Mouse (Mus musculus): ENCODE data around the gene Primpol.
A peak's percentile ranks its signal among the peaks of the same experiment; 100 is the strongest.
"Not testable (repeated sequence)": the region's sequence is repeated elsewhere in the genome, so short reads cannot be mapped to it uniquely, and the experiment has no call there.

Primpol gene

GRCm38 (mm10) chr8:46603587-46603986, 13.4 kb downstream of the Primpol start:
- DNase-seq (ENCODE audit: low read depth, low spot score): no peak

GRCm38 (mm10) chr8:46600959-46601707, 15.9 kb downstream of the Primpol start:
- no peak for DNase-seq (ENCODE audit: low read depth, low spot score)

- no peak for DNase-seq (ENCODE audit: low read depth, low spot score)
Measured at GRCm38 (mm10) chr8:46599314-46599904, 17.6 kb downstream of the Primpol start.

- no peak for DNase-seq (ENCODE audit: low read depth, low spot score)
Measured at GRCm38 (mm10) chr8:46598753-46599152, 18.3 kb downstream of the Primpol start.

- DNase-seq (ENCODE audit: low read depth, low spot score): no peak
Measured at GRCm38 (mm10) chr8:46598114-46598513, 18.9 kb downstream of the Primpol start.

GRCm38 (mm10) chr8:46597411-46597810, 19.6 kb downstream of the Primpol start:
- no peak for DNase-seq (ENCODE audit: low read depth, low spot score)

GRCm38 (mm10) chr8:46596530-46596929, 20.5 kb downstream of the Primpol start:
- DNase-seq (ENCODE audit: low read depth, low spot score): no peak

DNA sequence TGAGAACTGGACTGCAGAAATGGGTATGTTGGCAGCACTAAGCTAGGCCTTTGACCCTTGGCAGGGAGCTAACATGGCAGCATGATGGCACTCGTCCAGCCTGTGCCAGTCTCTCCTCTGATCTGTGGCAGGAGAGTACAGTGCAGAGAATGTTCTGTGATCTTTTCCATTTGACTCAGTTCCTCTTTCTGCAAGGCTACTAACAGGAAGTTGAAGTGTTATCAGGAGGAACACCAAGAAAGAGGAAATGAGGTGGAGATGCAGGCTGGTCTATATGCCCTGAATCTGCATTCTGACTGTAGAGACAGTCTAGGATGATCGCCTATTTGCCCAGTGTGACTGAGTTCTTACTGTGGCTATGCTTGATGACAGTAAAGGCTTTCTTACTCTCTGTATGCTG, 21.4 kb downstream of the Primpol start:
- DNase-seq (ENCODE audit: low read depth, low spot score): peak; percentile 43

DNA sequence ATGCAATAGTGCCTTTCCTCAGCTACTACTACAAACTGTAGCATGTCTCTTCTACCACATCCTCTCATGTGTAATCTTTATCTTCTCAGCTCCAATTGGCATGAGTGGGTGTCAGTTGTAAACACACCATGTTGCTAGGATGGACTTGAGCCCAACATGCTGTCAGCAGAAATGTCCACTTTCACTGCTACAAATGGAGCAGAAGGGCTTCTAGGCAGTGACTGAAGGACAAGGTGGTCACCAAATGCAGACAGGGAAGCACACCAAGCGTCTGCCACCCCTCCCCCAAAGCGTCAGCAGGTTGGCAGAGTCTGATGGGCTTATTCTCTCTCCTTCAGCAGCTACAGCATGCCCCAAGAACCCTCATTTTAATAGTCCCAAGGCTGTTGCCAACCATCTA, 23.2 kb downstream of the Primpol start:
- DNase-seq (ENCODE audit: low read depth, low spot score): no peak

- DNase-seq (ENCODE audit: low read depth, low spot score): no peak
Measured at GRCm38 (mm10) chr8:46593067-46593466, 23.9 kb downstream of the Primpol start.

DNA sequence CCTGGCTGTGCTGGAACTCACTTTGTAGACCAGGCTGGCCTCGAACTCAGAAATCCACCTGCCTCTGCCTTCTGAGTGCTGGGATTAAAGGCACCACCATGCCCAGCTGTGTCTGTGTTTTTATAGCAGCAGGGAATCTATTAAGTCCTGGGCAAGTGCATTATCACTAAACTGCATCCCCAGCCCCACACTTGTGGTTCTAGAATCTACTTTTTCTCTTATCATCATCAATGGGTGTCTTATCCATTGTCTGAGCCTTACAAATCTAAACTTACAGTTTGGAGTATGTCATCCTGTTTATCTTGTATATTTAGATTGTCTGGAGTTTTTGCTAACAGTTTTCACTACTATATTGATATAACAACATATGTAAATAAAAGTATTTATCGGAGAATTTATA, 28.3 kb downstream of the Primpol start:
- DNase-seq (ENCODE audit: low read depth, low spot score): no peak

DNA sequence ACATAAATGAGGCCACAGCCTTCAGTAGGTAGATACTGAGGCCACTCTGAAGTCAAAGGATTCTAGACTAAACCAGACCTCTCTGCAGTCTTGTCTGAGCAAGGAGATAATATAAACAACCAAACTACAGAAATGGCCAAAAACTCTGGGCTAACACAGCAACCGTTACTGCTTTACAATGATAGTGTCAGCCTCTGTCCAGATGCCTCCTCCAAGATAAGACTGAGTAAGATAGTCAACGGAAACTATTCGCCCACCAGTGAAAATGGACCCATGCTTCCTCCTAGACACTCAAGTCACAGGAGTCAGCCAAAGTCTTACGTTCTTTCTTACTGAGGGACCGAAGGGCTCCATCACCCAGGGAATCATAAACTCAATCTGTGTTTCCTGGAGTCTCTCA, 29.1 kb downstream of the Primpol start:
- no peak for DNase-seq (ENCODE audit: low read depth, low spot score)

- no peak for DNase-seq (ENCODE audit: low read depth, low spot score)
Measured at GRCm38 (mm10) chr8:46585576-46585975, 31.4 kb downstream of the Primpol start.

- DNase-seq (ENCODE audit: low read depth, low spot score): not testable (repeated sequence)
Measured at GRCm38 (mm10) chr8:46584328-46584727, 32.7 kb downstream of the Primpol start.

DNA sequence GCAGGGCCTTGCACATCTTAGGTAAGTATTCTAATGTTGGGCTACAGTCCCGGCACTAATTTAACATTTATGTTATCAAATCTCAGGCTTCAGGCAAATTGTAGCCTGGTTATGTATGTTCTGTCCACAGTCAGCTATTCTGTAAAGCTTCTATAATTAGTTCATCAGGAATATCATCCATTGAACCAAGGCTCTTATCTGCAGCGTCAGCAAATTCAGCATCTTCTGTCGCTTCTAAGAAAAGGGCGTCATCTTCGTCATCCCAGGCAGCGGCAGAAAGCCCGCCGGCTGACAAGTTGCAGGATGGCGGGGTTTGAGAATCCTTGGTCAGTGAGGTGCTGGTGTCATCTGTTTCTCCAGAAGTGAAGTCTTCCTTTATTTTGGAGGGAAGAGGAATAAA, 38.2 kb downstream of the Primpol start:
- DNase-seq (ENCODE audit: low read depth, low spot score): no peak

- no peak for DNase-seq (ENCODE audit: low read depth, low spot score)
Measured at GRCm38 (mm10) chr8:46573964-46574363, 43.0 kb downstream of the Primpol start.

DNA sequence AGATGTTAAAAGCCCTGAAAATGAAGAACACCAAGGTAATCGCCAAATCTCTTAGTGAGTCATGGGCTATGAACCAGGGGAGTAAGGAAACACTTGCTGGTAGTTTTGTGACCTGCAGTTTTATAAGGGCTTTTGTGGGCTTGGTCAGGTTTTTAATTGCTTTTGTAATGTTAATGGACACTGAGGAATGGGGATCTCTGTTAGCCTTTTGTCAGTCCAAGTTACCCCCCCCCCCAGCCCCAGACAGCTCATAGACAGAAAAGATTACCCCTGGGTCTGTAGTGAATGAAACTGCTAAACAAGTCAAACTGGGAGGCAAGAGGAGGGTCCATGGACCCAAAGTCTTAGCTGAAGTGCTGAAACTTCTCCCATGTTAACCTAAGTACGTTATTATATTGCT, 43.6 kb downstream of the Primpol start:
- no peak for DNase-seq (ENCODE audit: low read depth, low spot score)

DNA sequence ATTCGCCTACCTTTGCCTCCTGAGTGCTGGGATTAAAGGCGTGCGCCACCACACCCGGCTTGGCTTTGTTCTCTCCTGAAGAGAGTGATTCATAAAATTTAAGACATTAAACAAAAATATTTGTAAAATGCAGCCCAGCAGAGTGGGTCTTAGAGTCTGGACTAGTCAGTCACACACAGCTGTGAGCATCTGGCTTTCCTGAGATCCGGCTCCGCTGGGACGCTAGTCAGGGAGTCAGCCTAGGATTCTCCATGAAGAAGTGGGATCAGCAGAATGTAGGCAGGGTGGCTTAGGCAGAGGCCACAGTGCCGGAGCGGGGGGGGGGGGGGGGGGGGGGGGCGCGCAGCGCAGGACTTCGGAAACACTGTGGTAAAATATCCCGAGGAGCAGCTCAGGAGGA, 46.3 kb downstream of the Primpol start:
- no peak for DNase-seq (ENCODE audit: low read depth, low spot score)

GRCm38 (mm10) chr8:46569659-46570441, 47.2 kb downstream of the Primpol start:
- DNase-seq (ENCODE audit: low read depth, low spot score): no peak

DNA sequence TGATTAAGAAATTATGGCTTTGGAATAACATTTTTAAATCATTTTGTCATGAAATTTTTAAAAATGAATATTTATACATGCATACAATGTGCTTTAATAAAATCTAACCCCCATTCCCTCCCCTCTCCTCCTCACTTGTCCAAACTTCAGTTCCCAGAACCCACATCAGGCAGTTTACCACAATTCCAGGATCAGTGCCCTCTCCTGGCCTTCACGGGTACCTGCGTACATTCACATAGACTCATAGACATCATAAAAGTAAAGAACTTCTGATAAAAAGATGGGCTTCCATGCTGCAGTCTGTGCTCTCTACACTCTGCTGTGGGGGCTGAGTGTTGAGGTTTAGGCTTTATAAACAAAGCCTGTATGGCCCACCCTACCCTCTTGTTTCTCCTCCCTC, 48.1 kb downstream of the Primpol start:
- no peak for DNase-seq (ENCODE audit: low read depth, low spot score)

DNA sequence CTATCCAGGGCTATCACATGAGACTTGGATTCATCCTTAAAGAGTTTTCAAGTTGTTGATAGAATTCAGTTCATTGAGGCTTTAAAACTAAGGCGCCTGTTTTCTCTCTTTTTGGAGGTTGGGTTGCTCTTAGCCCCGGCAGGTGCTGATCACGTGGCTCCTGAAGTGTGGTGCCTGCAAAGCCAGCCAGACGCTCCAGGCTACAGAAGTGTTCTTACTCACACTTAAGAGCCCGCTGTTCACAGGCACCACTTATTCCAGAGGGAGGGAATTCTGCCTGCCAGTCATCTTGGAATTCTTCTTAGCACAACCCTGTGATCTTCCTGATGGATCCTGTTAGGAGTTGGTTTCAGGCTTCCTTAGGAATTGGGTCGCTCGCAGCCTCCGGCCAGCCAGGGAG, 49.1 kb downstream of the Primpol start:
- DNase-seq (ENCODE audit: low read depth, low spot score): no peak

DNA sequence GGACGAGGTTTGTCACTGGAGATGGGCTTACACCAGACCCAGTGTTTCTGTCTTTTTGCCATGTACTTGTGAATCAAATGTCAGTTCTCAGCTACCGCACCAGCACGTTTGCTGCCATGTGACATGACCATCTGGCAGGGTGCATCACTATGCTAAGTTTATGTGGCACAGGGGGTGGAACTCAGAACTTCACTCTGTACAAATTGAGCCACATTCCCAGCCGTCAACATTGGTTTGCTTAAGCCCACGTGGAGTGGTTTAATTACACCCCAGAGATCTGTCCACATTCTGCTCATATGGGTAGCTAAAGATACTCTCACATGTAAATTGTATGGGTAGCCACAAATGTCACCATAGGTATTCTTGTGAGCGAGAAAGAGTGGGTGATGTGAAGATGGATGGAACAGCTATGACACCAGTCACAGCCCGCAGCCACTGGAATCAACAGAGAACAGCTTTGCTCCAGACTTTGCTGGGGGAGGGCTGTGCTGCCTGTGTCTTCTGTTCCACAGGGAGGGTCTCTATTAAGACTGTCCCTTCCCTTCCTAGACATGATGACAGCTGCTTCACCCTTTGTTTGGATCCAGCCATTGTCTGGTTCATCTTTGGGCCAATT, 50.0 kb downstream of the Primpol start:
- peak; percentile 62 for DNase-seq (ENCODE audit: low read depth, low spot score)
